Mouse (Mus musculus) heart, embryonic 16.5 days (tissue): ENCODE data around the gene Rap1gap2. TPM values are rescaled to one million over a fixed set of nuclear protein-coding genes. Genes with fewer than 3 reads are reported as not detected.
A peak's percentile ranks its signal among the peaks of the same experiment; 100 is the strongest.

Experiments used
- ATAC-seq: fragments of 200-750 bp; cut with Nextera tagmentation; replicated peaks from 2 replicates; pipeline ENCODE4 v1.8.0; 2017; ENCODE audit warnings: moderate number of reproducible peaks; ENCODE audit not compliant: insufficient read depth, low FRiP score; ENCODE audit errors: extremely low read depth
- H3K27ac ChIP-seq: fragments of 300-500 bp; sonication (generic); 2 replicates; pipeline ENCODE4 v1.5.1; 2014; ENCODE audit warnings: mild to moderate bottlenecking, low read length, control low read depth, moderate library complexity
- H3K27me3 ChIP-seq: fragments of 300-500 bp; sonication (generic); 2 replicates; pipeline ENCODE4 v1.6.1; 2014; ENCODE audit warnings: low read length, mixed read lengths; ENCODE audit not compliant: control insufficient read depth, insufficient read depth
- H3K36me3 ChIP-seq: fragments of 300-500 bp; sonication (generic); 2 replicates; pipeline ENCODE4 v1.6.1; 2014; ENCODE audit not compliant: control insufficient read depth, insufficient read depth
- H3K4me1 ChIP-seq: fragments of 300-500 bp; sonication (generic); 2 replicates; pipeline ENCODE4 v1.6.1; 2014; ENCODE audit warnings: low read length, mixed read lengths; ENCODE audit not compliant: control insufficient read depth, insufficient read depth
- H3K4me2 ChIP-seq: fragments of 300-500 bp; sonication (generic); 2 replicates; pipeline ENCODE4 v1.6.1; 2014; ENCODE audit warnings: low read depth, mild to moderate bottlenecking, control low read depth, low read length
- H3K4me3 ChIP-seq: fragments of 300-500 bp; sonication (generic); 2 replicates; pipeline ENCODE4 v1.5.1; 2014; ENCODE audit warnings: mild to moderate bottlenecking, control low read depth, low read length
- H3K9ac ChIP-seq: fragments of 300-500 bp; sonication (generic); 2 replicates; pipeline ENCODE4 v1.6.1; 2014; ENCODE audit warnings: low read length, control low read depth
- H3K9me3 ChIP-seq: fragments of 300-500 bp; sonication (generic); replicated peaks from 2 replicates; pipeline ENCODE4 v1.6.1; 2016; ENCODE audit warnings: low read length; ENCODE audit not compliant: control insufficient read depth
- WGBS: fragments of 180-500 bp; shearing (Covaris S2); extraction: QIAGEN DNeasy Blood & Tissue Kit; methylation state at CpG from one replicate; pipeline ENCODE4 v1.1.7; 2014; 5-methylcytosine and 5-hydroxymethylcytosine counted together
- polyA plus RNA-seq: library from polyadenylated mRNA; unstranded; fragments of >200 nt; fragmentation: Nextera tagmentation; extraction: Ambion mirVana; gene quantifications from 2 replicates; pipeline ENCODE4 v1.2.1, GENCODE M21; 2015

The Rap1gap2 gene
- polyA plus RNA-seq, 1 experiment from 2014 or later, result 2.0 TPM

DNA sequence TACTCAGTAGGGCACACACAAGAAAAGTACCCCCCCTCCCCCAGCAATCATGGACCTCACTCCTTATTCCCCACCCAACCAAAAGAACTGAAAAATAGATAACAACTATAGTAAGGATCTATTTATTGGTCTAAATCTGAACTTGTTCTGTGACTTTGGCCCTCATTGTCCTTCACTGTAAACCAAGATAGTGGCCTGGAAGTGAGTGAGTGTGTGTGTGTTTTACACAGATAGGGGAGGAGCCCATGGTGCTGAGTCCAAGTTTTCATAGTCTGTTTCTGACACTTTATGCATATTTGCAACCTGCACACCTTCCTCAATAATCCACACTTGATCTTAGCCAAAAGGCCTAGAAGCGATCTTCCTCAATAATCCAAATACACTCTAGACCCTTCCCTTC is 38.0 kb upstream of the Rap1gap2 start:
- Histone ChIP-seq H3K36me3 (no peaks in the 10 kb centered on the region), H3K4me2 (peak overlapping the region; percentile 64), H3K9me3 (no peaks in the 10 kb centered on the region), H3K27ac (peak overlapping the region; percentile 88), H3K27me3 (no peaks in the 10 kb centered on the region), H3K9ac (peak overlapping the region; percentile 98), H3K4me1 (peaks cover 35% of the 10 kb centered on the region), H3K4me3 (peak overlapping the region; percentile 75)
- ATAC-seq, result no peak
- 12% methylated on average over 1 of the region's 1 CpGs for WGBS

DNA sequence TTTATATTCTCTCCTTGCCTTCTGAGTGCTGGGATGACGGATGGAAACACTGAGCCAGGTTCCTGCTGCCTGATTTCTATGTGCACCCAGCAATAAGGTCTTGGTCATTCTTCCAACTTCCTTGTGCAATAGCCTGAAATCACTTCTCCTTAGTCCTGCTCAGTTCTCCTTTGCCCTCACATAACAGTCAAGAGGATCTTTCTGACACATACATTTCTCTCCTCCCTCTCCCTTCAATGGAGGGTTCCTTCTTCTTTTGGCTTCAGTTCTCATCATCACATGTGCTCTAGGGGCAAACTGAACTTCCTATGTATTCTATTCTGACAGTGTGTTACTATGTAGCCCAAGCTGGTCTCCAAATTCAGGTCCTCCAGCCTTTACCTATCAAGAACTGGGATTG is 37.3 kb upstream of the Rap1gap2 start:
- no peaks in the 10 kb centered on the region for H3K27me3 ChIP-seq
- ATAC-seq, result no peak
- no peak overlapping the region for H3K4me2 ChIP-seq
- H3K9ac ChIP-seq, result no peak overlapping the region
- no peaks in the 10 kb centered on the region for H3K9me3 ChIP-seq
- H3K4me3 ChIP-seq, result no peak overlapping the region
- WGBS, result 76% methylated on average over 1 of the region's 1 CpGs
- no peaks in the 10 kb centered on the region for H3K36me3 ChIP-seq
- H3K27ac ChIP-seq, result peak overlapping the region; percentile 88; the same call in 1 of the 2 replicates
- peaks cover 30% of the 10 kb centered on the region for H3K4me1 ChIP-seq

GRCm38 (mm10) chr11:74639628-74640027 is 28.9 kb upstream of the Rap1gap2 start:
- no peak overlapping the region for H3K4me2 ChIP-seq
- WGBS, result 45% methylated on average over 1 of the region's 1 CpGs
- no peaks in the 10 kb centered on the region for H3K36me3 ChIP-seq
- no peaks in the 10 kb centered on the region for H3K9me3 ChIP-seq
- H3K27me3 ChIP-seq, result no peaks in the 10 kb centered on the region
- H3K4me3 ChIP-seq, result no peak overlapping the region
- no peak for ATAC-seq
- H3K27ac ChIP-seq, result no peak overlapping the region
- peaks cover 18% of the 10 kb centered on the region for H3K4me1 ChIP-seq
- H3K9ac ChIP-seq, result no peak overlapping the region; the same call in 1 of the 2 replicates

GRCm38 (mm10) chr11:74638791-74639411 is 28.2 kb upstream of the Rap1gap2 start:
- Histone ChIP-seq H3K4me2 (peak overlapping the region; percentile 91), H3K9me3 (no peaks in the 10 kb centered on the region), H3K9ac (peak overlapping the region; percentile 90), H3K4me3 (peak overlapping the region; percentile 86), H3K36me3 (no peaks in the 10 kb centered on the region), H3K27ac (peak overlapping the region; percentile 95), H3K4me1 (peaks cover 18% of the 10 kb centered on the region), H3K27me3 (no peaks in the 10 kb centered on the region)
- ATAC-seq, result peak; percentile 7; the same call in 1 of the 2 replicates
- 5% methylated on average over 9 of the region's 9 CpGs for WGBS

DNA sequence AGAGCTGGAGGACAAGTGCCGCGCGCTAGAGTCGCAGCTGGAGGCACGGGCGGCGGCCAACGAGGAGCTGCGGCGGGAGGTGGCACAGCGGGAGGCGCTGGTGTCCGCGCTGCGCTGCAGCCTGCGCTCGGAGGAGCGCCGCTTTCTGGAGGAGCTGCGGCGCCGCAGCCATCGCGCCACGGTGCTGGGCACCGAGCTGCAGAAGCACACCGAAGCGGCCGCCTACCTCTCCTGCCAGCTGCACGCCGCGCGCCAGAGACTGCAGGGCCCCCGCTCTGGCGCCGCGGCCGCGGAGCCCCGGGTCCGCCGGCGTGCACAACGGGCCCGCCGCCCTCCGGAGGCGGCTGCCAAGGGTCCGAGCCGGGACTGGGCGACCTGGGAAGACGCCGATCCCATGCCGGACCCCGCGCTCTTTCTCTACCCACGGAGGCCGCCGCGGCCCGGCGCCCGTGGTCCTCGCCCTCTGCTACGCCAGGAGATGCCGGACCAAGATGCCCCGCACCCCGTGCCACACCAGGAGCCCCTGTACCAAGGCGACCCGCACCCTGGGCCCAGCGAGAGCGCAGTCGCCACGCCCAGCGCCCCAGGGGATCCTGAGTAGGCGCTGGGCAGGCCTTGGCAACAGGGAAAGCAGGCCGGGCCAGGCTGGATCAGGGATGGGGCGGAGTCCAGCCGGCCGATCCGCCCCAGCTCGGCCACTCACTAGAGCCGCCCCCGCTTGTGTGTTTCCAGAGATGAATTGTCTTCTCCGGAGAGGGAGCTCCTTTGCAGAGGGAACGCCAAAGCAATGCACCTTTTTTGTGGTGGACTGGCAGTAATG is 27.5 kb upstream of the Rap1gap2 start:
- Histone ChIP-seq H3K36me3 (no peaks in the 10 kb centered on the region), H3K27ac (peak overlapping the region; percentile 95), H3K4me3 (peak overlapping the region; percentile 86), H3K9ac (peak overlapping the region; percentile 90), H3K9me3 (no peaks in the 10 kb centered on the region), H3K27me3 (no peaks in the 10 kb centered on the region), H3K4me2 (peak overlapping the region; percentile 91), H3K4me1 (peaks cover 18% of the 10 kb centered on the region)
- peak; percentile 95 for ATAC-seq
- under 1% methylated on average over 86 of the region's 86 CpGs for WGBS

DNA sequence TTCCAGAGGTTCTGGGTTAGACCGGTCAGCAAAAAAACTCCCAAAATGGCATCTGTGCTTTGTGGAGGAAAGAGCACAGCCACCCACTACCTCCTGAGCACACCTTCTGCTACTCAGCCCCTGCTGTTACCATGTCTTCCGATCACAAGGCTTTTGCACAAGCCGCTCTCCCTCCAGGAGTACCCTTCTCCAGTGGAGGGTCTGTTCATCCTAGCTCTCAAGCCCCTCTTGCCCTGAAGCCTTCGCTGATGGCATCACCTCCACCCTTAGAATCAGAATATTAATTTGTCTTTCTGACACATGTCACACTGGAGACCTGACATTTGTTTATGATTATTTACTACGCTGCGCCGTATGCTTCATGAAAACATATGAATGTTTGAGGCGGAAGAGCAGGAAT is 26.8 kb upstream of the Rap1gap2 start:
- H3K27ac ChIP-seq, result peak overlapping the region; percentile 95
- no peaks in the 10 kb centered on the region for H3K9me3 ChIP-seq
- ATAC-seq, result no peak
- WGBS, result 18% methylated on average over 8 of the region's 8 CpGs
- no peaks in the 10 kb centered on the region for H3K36me3 ChIP-seq
- H3K4me3 ChIP-seq, result peak overlapping the region; percentile 86
- peaks cover 18% of the 10 kb centered on the region for H3K4me1 ChIP-seq
- peak overlapping the region; percentile 90 for H3K9ac ChIP-seq
- H3K4me2 ChIP-seq, result peak overlapping the region; percentile 91
- no peaks in the 10 kb centered on the region for H3K27me3 ChIP-seq

DNA sequence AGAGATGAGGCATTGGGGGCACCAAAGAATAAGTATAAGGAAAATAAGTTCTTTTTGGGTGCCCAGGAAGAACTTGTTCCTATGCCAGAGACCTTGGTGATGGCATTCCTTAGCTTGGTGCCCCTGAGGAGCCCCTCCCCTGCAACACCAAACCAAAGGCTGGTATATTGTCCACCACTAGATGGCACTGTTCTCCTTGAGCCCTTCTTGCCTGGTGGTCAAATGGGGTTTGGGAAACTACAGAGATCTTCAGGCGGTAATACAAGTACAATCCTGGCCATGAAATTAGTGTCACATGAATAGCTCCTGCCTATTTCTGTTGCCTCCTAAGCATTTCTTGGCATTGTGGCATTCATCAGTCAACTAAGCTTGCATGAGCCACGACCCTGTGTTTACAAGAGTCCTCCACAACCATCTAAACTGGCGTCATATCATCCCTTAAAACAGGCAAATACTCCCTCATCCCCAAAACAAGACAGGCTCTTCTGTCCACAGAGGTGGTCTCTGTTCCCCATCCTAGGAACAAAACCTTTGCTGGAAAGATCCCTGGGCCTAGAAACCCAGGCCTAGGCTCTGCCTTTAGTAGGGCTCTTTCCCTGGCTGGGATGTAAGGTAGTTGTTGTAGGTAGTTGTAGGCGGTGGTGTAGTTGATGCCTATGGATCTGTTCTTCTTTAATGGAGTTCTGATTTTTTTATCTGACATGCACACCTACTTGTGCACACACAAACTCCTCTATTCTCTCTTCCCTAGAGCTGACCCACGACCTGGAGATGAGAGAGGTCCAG is 24.0 kb upstream of the Rap1gap2 start:
- H3K4me1 ChIP-seq, result peaks cover 18% of the 10 kb centered on the region
- H3K36me3 ChIP-seq, result no peaks in the 10 kb centered on the region
- no peak overlapping the region for H3K27ac ChIP-seq
- H3K9ac ChIP-seq, result no peak overlapping the region
- no peak for ATAC-seq
- H3K9me3 ChIP-seq, result no peaks in the 10 kb centered on the region
- H3K4me3 ChIP-seq, result no peak overlapping the region
- H3K27me3 ChIP-seq, result no peaks in the 10 kb centered on the region
- WGBS, result 66% methylated on average over 5 of the region's 5 CpGs
- H3K4me2 ChIP-seq, result no peak overlapping the region

- no peak overlapping the region for H3K9ac ChIP-seq
- no peaks in the 10 kb centered on the region for H3K9me3 ChIP-seq
- H3K27me3 ChIP-seq, result no peaks in the 10 kb centered on the region
- no peak overlapping the region for H3K27ac ChIP-seq
- 52% methylated on average over 7 of the region's 7 CpGs for WGBS
- no peak for ATAC-seq
- H3K4me1 ChIP-seq, result peaks cover 1% of the 10 kb centered on the region; the same call in 1 of the 2 replicates
- H3K4me2 ChIP-seq, result no peak overlapping the region
- H3K4me3 ChIP-seq, result no peak overlapping the region
- H3K36me3 ChIP-seq, result no peaks in the 10 kb centered on the region
Observed at GRCm38 (mm10) chr11:74631880-74632789, 21.4 kb upstream of the Rap1gap2 start.
